Mouse (Mus musculus) ES-Bruce4 (cell line): ENCODE results near the gene Vegfa. TPM values are rescaled to one million over a fixed set of nuclear protein-coding genes. Genes with fewer than 3 reads are reported as not detected.

Experiments used
- H3K27ac ChIP-seq: 2 replicates; pipeline ENCODE4 v1.5.1; 2012; ENCODE audit warnings: low read length, inconsistent platforms; ENCODE audit not compliant: insufficient read depth
- H3K27me3 ChIP-seq: 2 replicates; pipeline ENCODE4 v1.6.1; 2012; ENCODE audit warnings: mild to moderate bottlenecking, low read length, inconsistent platforms; ENCODE audit not compliant: control insufficient read depth, poor library complexity, insufficient read depth, severe bottlenecking
- H3K36me3 ChIP-seq: 2 replicates; pipeline ENCODE4 v1.6.1; 2012; ENCODE audit warnings: inconsistent platforms, mild to moderate bottlenecking, low read length, moderate library complexity; ENCODE audit not compliant: control insufficient read depth, poor library complexity, insufficient read depth, severe bottlenecking
- H3K4me1 ChIP-seq: one replicate; pipeline ENCODE4 v1.8.1; 2011; ENCODE audit warnings: low read length; ENCODE audit not compliant: control insufficient read depth, insufficient read depth
- H3K4me3 ChIP-seq: 2 replicates; pipeline ENCODE4 v1.5.1; 2011; ENCODE audit warnings: low read depth, mild to moderate bottlenecking, low read length
- H3K9ac ChIP-seq: 2 replicates; pipeline ENCODE4 v1.6.1; 2012; ENCODE audit warnings: low read depth, mild to moderate bottlenecking, inconsistent platforms; ENCODE audit not compliant: poor library complexity, severe bottlenecking
- H3K9me3 ChIP-seq: replicated peaks from 2 replicates; pipeline ENCODE4 v1.6.1; 2012; ENCODE audit warnings: mild to moderate bottlenecking, low read length, inconsistent platforms; ENCODE audit not compliant: control insufficient read depth, poor library complexity, insufficient read depth, severe bottlenecking
- CTCF ChIP-seq: IDR thresholded peaks from one replicate; pipeline ENCODE4 v1.8.1; 2011; ENCODE audit warnings: low read depth, low read length
- EP300 ChIP-seq: IDR thresholded peaks from 2 replicates; pipeline ENCODE4 v1.6.1; 2011; ENCODE audit warnings: low read depth, low read length; ENCODE audit not compliant: insufficient read depth
- POLR2A ChIP-seq: IDR thresholded peaks from one replicate; pipeline ENCODE4 v1.8.1; 2011; ENCODE audit warnings: low read length; ENCODE audit not compliant: insufficient read depth
- polyA plus RNA-seq: library from polyadenylated mRNA; stranded (reverse); fragments of >200 nt; gene quantifications from 2 replicates; pipeline ENCODE4 v1.2.4, GENCODE M21; 2011; ENCODE audit warnings: low read depth; ENCODE audit not compliant: missing spikeins, insufficient read depth, insufficient read length

Vegfa gene
- polyA plus RNA-seq, 1 experiment: 76.2 TPM

DNA sequence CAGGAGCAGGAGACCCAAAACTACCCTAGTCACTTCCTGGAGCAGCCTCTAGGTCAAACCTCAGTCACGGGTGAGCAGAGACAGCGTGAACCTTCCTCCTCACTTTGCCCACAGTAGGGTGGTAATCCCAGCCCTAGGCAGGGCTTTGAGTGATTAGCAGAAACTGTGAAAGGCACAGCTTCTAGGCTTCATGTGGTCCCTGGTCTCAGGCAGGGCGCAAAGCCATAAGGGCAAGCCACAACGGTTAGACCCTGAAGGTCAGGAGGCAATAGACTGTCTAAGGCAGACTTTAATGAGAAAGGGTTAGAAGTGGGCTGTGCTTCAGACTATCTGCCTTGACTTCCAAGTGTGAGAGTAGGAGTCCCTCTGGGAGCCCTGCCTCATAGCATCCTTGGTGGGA is 9.7 kb downstream of the Vegfa start:
- no peak for TF ChIP-seq CTCF
- Histone ChIP-seq H3K36me3 (peaks cover 29% of the 10 kb centered on the region), H3K27me3 (no peaks in the 10 kb centered on the region), H3K4me3 (no peak overlapping the region), H3K9me3 (no peaks in the 10 kb centered on the region), H3K4me1 (peaks cover 5% of the 10 kb centered on the region), H3K9ac (no peak overlapping the region), H3K27ac (no peak overlapping the region)

DNA sequence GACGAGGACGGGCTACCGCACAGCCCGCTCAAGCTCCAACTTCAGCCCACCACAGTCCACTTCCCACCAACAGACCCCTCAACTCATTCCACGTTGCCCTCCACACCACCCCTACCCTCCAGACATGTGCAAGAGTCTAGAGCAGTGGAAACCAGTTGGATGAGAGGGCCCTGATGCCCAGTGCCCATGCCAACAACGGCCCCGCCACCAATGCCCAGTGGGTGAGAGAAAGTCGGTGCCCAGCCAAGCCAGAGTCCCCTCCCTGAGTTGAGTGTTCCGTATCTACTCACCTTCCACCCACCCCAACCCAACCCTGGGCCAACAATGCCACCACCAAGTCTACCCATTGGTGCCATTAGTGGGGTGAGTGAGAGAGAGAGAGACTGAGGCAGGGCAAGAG is 10.4 kb downstream of the Vegfa start:
- H3K27ac ChIP-seq: no peak overlapping the region
- H3K36me3 ChIP-seq: peaks cover 29% of the 10 kb centered on the region
- H3K27me3 ChIP-seq: no peaks in the 10 kb centered on the region
- H3K4me1 ChIP-seq: peaks cover 5% of the 10 kb centered on the region
- no peak overlapping the region for H3K4me3 ChIP-seq
- TF ChIP-seq CTCF (no peak), EP300 (no peak), POLR2A (no peak)
- no peak overlapping the region for H3K9ac ChIP-seq
- no peaks in the 10 kb centered on the region for H3K9me3 ChIP-seq

DNA sequence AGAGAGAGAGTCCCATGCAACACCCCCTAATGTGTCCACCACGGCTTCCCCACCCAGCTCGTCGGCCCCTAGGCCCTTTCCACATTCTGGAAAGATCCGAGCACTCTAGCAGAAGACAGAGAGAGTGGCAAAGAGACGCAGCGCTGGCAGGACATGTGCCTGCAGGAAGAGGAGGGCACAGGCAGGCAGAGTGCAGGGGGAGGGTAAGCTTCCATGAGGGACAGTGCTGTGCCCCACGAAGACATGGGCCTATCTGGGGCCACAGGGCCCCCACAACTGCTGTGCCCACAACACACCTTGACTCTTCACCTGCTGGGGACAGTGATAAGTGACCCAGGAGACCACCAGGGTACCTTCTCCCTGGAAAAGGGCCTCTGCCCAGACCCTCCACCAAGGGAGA is 11.0 kb downstream of the Vegfa start:
- Histone ChIP-seq H3K36me3 (peaks cover 29% of the 10 kb centered on the region), H3K27me3 (no peaks in the 10 kb centered on the region), H3K4me1 (peaks cover 3% of the 10 kb centered on the region), H3K9ac (no peak overlapping the region), H3K4me3 (no peak overlapping the region), H3K9me3 (no peaks in the 10 kb centered on the region), H3K27ac (no peak overlapping the region)
- TF ChIP-seq CTCF (no peak), EP300 (no peak), POLR2A (no peak)

DNA sequence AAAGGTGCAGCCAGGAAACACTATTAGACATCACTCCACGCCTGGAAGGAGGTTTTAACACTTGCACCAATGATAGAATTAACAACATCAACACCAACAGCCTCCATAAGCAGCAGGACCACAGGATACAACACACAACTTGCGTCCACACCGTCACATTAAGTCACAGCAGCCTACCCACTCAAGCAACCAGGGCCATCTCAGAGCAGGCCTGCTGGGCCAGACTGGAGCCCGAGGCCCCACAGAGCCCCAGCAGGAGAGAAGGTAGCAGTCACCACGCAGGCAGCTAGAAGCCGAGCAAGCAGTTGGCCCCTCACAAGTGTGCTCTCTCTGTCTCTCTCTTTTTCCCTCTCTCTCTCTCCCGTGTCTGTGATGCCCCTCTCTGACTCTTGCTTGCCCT is 11.6 kb downstream of the Vegfa start:
- Histone ChIP-seq H3K27me3 (no peaks in the 10 kb centered on the region), H3K9ac (no peak overlapping the region), H3K9me3 (no peaks in the 10 kb centered on the region), H3K36me3 (peaks cover 29% of the 10 kb centered on the region), H3K4me3 (no peak overlapping the region), H3K27ac (no peak overlapping the region), H3K4me1 (no peaks in the 10 kb centered on the region)
- TF ChIP-seq EP300 (no peak), CTCF (no peak), POLR2A (no peak)

DNA sequence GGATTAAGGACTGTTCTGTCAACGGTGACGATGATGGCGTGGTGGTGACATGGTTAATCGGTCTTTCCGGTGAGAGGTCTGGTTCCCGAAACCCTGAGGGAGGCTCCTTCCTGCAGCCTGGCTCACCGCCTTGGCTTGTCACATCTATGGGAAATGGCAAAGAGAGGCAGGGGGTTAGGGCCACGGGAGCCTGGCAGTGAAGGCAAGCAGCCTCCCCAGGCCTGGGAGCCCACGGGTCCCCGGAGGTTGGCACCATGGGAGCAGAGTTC is 13.5 kb downstream of the Vegfa start:
- Histone ChIP-seq H3K4me3 (no peak overlapping the region), H3K36me3 (peaks cover 22% of the 10 kb centered on the region), H3K27me3 (no peaks in the 10 kb centered on the region), H3K27ac (no peak overlapping the region), H3K9me3 (no peaks in the 10 kb centered on the region), H3K4me1 (no peaks in the 10 kb centered on the region), H3K9ac (no peak overlapping the region)
- no peak for TF ChIP-seq EP300
- TF ChIP-seq POLR2A: no peak
- no peak for TF ChIP-seq CTCF

DNA sequence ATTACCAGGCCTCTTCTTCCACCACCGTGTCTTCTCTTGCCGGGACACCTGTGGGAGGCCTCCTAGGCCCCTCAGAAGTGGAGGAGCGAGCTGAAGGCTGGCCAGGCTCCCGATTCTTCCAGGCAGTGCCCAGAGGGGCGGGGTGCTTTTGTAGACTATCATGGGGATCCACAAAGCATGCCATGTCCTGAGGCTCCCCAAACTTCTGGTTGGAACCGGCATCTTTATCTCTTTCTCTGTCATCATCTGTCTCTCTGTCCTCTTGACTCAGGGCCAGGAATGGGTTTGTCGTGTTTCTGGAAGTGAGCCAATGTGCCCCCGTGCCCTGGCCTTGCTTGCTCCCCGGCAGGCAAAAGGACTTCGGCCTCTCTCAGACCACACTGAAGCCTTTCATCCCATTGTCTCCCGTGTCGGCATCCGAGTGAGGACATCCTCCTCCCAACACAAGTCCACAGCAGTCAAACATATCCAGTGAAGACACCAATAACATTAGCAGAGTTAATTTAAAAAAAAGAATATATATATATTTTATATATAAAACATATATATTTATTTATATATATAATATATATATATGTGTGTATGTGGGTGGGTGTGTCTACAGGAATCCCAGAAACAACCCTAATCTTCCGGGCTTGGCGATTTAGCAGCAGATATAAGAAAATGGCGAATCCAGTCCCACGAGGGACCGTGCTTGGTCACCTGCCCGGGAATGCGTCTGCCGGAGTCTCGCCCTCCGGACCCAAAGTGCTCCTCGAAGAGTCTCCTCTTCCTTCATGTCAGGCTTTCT is 14.0 kb downstream of the Vegfa start:
- Histone ChIP-seq H3K9ac (no peak overlapping the region), H3K9me3 (no peaks in the 10 kb centered on the region), H3K27ac (no peak overlapping the region), H3K36me3 (peaks cover 21% of the 10 kb centered on the region), H3K4me3 (no peak overlapping the region), H3K27me3 (no peaks in the 10 kb centered on the region), H3K4me1 (no peaks in the 10 kb centered on the region)
- no peak for TF ChIP-seq POLR2A
- TF ChIP-seq EP300: no peak
- no peak for TF ChIP-seq CTCF
